Mouse (Mus musculus): ENCODE results near the gene 2900026A02Rik. TPM values are rescaled to one million over a fixed set of nuclear protein-coding genes. Genes with fewer than 3 reads are reported as not detected.

Gene 2900026A02Rik
- polyA plus RNA-seq, 1 experiment from 2014 or later: 12.6 TPM

DNA sequence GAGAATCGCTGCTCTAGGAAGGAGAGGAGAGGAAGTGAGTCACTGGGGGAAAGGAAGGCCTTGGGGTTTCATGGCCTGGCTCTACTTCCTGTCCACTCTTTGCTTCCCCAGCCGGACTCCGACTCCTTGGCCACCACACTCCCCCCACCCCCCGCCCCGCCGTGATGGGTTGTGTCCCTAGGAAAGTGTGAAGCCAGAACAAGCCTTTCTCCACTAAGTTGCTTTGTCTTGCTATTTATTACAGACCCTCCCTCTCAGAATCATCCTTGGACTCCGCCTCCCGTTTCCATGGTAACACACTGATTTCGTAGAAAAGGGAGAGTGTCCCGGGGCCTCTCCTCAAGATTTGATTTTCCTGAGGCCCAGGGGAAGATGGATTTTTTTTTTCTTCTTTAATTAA is 4.2 kb upstream of the 2900026A02Rik start:
- H3K4me3 ChIP-seq (ENCODE audit: low read length): no peak overlapping the region
- peak overlapping the region; percentile 78 for H3K27ac ChIP-seq (ENCODE audit: low read length)
- no peak overlapping the region for H3K9ac ChIP-seq (ENCODE audit: low read length)
- H3K36me3 ChIP-seq (ENCODE audit: control insufficient read depth, insufficient read depth, low read length): no peaks in the 10 kb centered on the region
- 22% methylated on average over 10 of the region's 10 CpGs for WGBS
- peaks cover 2% of the 10 kb centered on the region; the same call in 1 of the 2 replicates for H3K9me3 ChIP-seq (ENCODE audit: control insufficient read depth, low read length)
- no peak for ATAC-seq (ENCODE audit: low read depth)
- no peaks in the 10 kb centered on the region for H3K27me3 ChIP-seq (ENCODE audit: control insufficient read depth, insufficient read depth, low read depth, low read length)
- peak overlapping the region; percentile 11; the same call in 1 of the 2 replicates for H3K4me2 ChIP-seq (ENCODE audit: low read depth, low read length)
- H3K4me1 ChIP-seq (replicated peaks; ENCODE audit: control insufficient read depth, insufficient read depth, low read length): peaks cover 17% of the 10 kb centered on the region

DNA sequence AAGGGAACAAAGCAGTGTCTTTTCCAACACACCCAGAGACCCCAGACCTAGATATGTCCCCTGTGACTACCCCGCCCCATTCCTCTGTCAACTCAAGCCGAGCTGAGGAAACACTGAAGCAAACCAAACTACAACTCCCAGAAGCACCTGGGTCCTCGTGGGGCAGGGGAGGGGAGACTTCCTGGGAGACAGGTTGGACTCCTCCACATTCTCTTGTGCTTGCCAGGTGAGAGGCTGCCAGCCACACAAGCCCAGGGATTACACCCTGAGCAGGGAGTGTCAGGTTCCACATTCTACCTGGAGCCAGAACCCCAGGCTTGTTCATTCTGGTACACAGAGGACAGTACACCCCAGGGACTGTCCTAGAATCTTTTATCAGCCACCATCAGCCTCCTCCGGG is 2.9 kb upstream of the 2900026A02Rik start:
- Histone ChIP-seq H3K9ac (ENCODE audit: low read length) (no peak overlapping the region), H3K27ac (ENCODE audit: low read length) (no peak overlapping the region), H3K27me3 (ENCODE audit: control insufficient read depth, insufficient read depth, low read depth, low read length) (no peaks in the 10 kb centered on the region), H3K36me3 (ENCODE audit: control insufficient read depth, insufficient read depth, low read length) (no peaks in the 10 kb centered on the region), H3K4me3 (ENCODE audit: low read length) (no peak overlapping the region), H3K9me3 (ENCODE audit: control insufficient read depth, low read length) (peaks cover 2% of the 10 kb centered on the region; the same call in 1 of the 2 replicates), H3K4me2 (ENCODE audit: low read depth, low read length) (no peak overlapping the region), H3K4me1 (replicated peaks; ENCODE audit: control insufficient read depth, insufficient read depth, low read length) (peaks cover 20% of the 10 kb centered on the region)
- ATAC-seq (ENCODE audit: low read depth): no peak
- WGBS: 32% methylated on average over 4 of the region's 4 CpGs

DNA sequence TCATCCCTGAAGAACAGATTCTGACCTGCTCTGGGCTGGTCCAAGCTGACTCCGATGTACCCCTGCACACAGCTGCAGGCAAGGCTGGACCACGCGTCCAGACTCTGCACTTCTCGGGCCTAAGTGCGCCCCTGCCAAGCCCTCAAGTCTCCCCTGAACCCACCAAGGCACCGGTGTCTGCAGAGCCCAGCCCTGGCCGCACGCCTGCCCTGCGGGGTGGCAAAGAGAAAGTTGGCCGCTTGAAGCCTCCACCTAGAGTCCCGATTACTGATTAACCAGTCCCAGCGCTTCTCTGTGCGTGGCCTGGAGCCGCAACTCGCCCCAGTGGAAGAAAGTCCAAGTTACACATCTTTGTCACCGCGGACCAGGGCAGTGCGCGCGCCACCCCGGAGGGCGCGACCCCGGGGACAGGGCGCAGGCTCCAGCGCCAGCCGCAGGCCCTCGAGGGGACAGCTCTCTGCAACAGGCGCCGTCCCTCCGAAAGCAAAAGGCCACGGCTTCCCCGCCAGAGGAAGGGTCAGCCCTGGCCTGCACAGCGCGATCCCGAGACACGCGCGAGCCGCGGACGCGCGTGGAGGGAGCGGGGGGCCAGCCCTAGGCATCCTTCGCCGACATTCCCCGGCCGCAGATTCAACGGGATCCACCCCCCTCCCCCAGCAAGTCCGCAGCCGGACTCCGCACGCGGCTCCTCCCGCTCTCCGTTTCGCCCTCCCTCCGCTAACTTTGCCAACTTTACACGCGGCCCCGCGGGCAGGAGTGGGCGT is 471 bp downstream of the 2900026A02Rik start:
- WGBS: 1% methylated on average over 63 of the region's 64 CpGs
- Histone ChIP-seq H3K4me1 (replicated peaks; ENCODE audit: control insufficient read depth, insufficient read depth, low read length) (peaks cover 7% of the 10 kb centered on the region; the same call in 1 of the 2 replicates), H3K27me3 (ENCODE audit: control insufficient read depth, insufficient read depth, low read depth, low read length) (no peaks in the 10 kb centered on the region), H3K4me2 (ENCODE audit: low read depth, low read length) (peak overlapping the region; percentile 96), H3K36me3 (ENCODE audit: control insufficient read depth, insufficient read depth, low read length) (no peaks in the 10 kb centered on the region), H3K9ac (ENCODE audit: low read length) (peak overlapping the region; percentile 76), H3K4me3 (ENCODE audit: low read length) (peak overlapping the region; percentile 73), H3K27ac (ENCODE audit: low read length) (peak overlapping the region; percentile 37; the same call in 1 of the 2 replicates), H3K9me3 (ENCODE audit: control insufficient read depth, low read length) (peaks cover 2% of the 10 kb centered on the region; the same call in 1 of the 2 replicates)
- ATAC-seq (ENCODE audit: low read depth): peak; percentile 49

DNA sequence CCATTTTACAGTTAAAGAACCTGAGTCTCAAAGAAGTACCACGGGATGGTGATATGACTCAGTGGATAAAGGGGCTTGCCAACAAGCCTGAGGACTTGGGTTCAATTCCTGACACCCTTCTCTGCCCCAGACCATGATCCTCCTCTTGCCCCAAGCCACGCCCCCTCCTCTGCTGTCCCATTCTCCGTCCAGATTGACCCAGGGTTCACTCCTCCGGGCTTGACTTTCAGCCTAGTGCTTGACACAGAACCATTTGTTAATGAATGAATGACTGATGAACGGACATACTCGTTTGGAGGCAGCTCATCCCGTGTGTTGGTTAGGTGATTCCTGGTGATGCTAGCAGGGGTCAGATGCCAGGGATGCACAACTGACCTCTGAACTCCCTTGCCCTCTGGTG is 1.2 kb downstream of the 2900026A02Rik start:
- Histone ChIP-seq H3K27ac (ENCODE audit: low read length) (no peak overlapping the region), H3K4me1 (replicated peaks; ENCODE audit: control insufficient read depth, insufficient read depth, low read length) (peaks cover 4% of the 10 kb centered on the region; the same call in 1 of the 2 replicates), H3K9ac (ENCODE audit: low read length) (no peak overlapping the region), H3K9me3 (ENCODE audit: control insufficient read depth, low read length) (peaks cover 2% of the 10 kb centered on the region; the same call in 1 of the 2 replicates), H3K4me2 (ENCODE audit: low read depth, low read length) (peak overlapping the region; percentile 96), H3K36me3 (ENCODE audit: control insufficient read depth, insufficient read depth, low read length) (no peaks in the 10 kb centered on the region), H3K4me3 (ENCODE audit: low read length) (peak overlapping the region; percentile 73), H3K27me3 (ENCODE audit: control insufficient read depth, insufficient read depth, low read depth, low read length) (no peaks in the 10 kb centered on the region)
- 45% methylated on average over 7 of the region's 7 CpGs for WGBS
- ATAC-seq (ENCODE audit: low read depth): no peak

DNA sequence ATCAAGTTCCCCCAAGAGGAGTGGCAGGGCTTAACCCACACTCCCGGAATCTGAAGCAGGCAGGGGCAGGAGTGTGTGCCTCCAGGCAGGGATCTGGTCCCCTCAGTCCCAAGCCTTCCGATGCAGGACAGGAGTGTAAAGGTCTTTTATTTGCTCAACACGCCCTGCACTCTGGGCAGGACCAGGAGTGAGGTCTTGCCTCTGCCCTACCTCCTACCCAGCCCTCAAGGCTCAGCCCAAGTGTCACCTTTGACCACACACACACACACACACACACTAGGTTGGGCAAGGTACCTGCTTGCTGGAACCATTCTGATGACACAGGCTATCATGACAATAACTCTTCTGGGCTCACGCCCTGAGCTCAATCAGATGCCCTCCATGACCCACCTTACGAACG is 1.6 kb downstream of the 2900026A02Rik start:
- Histone ChIP-seq H3K27ac (ENCODE audit: low read length) (no peak overlapping the region), H3K4me3 (ENCODE audit: low read length) (no peak overlapping the region), H3K9me3 (ENCODE audit: control insufficient read depth, low read length) (peaks cover 2% of the 10 kb centered on the region; the same call in 1 of the 2 replicates), H3K4me2 (ENCODE audit: low read depth, low read length) (no peak overlapping the region), H3K4me1 (replicated peaks; ENCODE audit: control insufficient read depth, insufficient read depth, low read length) (peaks cover 4% of the 10 kb centered on the region; the same call in 1 of the 2 replicates), H3K36me3 (ENCODE audit: control insufficient read depth, insufficient read depth, low read length) (no peaks in the 10 kb centered on the region), H3K27me3 (ENCODE audit: control insufficient read depth, insufficient read depth, low read depth, low read length) (no peaks in the 10 kb centered on the region), H3K9ac (ENCODE audit: low read length) (no peak overlapping the region)
- WGBS: 62% methylated on average over 6 of the region's 6 CpGs
- no peak for ATAC-seq (ENCODE audit: low read depth)

DNA sequence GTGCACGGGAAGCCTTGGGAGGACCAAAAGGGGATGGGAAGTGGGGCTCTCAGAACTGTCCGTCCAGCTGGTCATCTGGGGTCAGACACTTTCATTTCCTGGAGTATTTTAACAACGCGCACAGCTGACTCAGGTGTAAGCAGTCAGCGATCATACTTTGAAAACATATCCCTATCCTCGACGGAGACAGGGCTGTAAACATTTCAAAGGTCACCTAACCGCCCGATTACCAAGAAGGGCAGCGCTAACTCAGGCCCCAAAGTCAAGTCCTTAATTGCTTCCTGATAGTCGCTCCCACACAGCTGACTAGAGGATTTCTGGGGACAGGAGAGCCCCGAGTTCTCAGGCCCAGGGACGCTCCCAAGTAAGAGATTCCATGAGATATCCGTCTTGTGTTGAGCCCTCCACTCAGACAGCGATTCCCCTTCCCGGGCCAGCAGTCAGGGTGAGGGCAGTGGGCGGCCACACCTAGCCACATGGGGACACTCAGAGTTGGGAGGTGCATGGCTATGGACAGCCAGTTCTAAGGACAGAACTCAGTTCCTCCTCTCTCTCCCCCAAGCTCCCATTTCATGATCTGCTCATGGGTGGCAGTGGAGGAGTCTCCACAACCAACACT is 2.3 kb downstream of the 2900026A02Rik start:
- no peak overlapping the region for H3K4me2 ChIP-seq (ENCODE audit: low read depth, low read length)
- H3K4me1 ChIP-seq (replicated peaks; ENCODE audit: control insufficient read depth, insufficient read depth, low read length): peaks cover 4% of the 10 kb centered on the region; the same call in 1 of the 2 replicates
- no peak for ATAC-seq (ENCODE audit: low read depth)
- peaks cover 2% of the 10 kb centered on the region; the same call in 1 of the 2 replicates for H3K9me3 ChIP-seq (ENCODE audit: control insufficient read depth, low read length)
- H3K27ac ChIP-seq (ENCODE audit: low read length): no peak overlapping the region
- no peak overlapping the region for H3K4me3 ChIP-seq (ENCODE audit: low read length)
- WGBS: 41% methylated on average over 17 of the region's 17 CpGs
- no peaks in the 10 kb centered on the region for H3K36me3 ChIP-seq (ENCODE audit: control insufficient read depth, insufficient read depth, low read length)
- no peak overlapping the region for H3K9ac ChIP-seq (ENCODE audit: low read length)
- no peaks in the 10 kb centered on the region for H3K27me3 ChIP-seq (ENCODE audit: control insufficient read depth, insufficient read depth, low read depth, low read length)

DNA sequence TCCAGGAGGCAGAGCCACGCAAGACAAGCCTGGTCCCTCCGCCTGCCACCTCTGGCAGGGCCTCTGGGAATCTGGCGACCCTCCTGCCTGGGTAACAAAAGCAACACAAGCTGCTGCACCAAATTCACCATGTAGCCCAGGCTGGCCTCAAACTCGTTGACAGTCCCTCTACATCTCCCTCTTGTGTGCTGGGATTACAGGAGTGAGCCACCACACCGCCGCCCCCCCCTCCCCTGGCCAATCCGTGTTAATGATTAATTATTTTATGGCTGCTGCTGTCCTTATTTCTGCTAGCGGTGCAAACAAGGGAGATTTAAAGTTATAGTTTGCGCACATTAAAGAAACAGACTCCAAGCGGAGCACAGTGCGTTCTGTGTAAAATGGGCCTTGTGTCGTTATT is 4.0 kb downstream of the 2900026A02Rik start:
- H3K9me3 ChIP-seq (ENCODE audit: control insufficient read depth, low read length): peaks cover 2% of the 10 kb centered on the region; the same call in 1 of the 2 replicates
- no peak for ATAC-seq (ENCODE audit: low read depth)
- no peak overlapping the region for H3K4me3 ChIP-seq (ENCODE audit: low read length)
- H3K27ac ChIP-seq (ENCODE audit: low read length): no peak overlapping the region; the same call in 1 of the 2 replicates
- H3K36me3 ChIP-seq (ENCODE audit: control insufficient read depth, insufficient read depth, low read length): no peaks in the 10 kb centered on the region
- WGBS: 62% methylated on average over 12 of the region's 12 CpGs
- H3K9ac ChIP-seq (ENCODE audit: low read length): no peak overlapping the region
- H3K4me1 ChIP-seq (replicated peaks; ENCODE audit: control insufficient read depth, insufficient read depth, low read length): peaks cover 4% of the 10 kb centered on the region; the same call in 1 of the 2 replicates
- H3K27me3 ChIP-seq (ENCODE audit: control insufficient read depth, insufficient read depth, low read depth, low read length): no peaks in the 10 kb centered on the region
- H3K4me2 ChIP-seq (ENCODE audit: low read depth, low read length): no peak overlapping the region

DNA sequence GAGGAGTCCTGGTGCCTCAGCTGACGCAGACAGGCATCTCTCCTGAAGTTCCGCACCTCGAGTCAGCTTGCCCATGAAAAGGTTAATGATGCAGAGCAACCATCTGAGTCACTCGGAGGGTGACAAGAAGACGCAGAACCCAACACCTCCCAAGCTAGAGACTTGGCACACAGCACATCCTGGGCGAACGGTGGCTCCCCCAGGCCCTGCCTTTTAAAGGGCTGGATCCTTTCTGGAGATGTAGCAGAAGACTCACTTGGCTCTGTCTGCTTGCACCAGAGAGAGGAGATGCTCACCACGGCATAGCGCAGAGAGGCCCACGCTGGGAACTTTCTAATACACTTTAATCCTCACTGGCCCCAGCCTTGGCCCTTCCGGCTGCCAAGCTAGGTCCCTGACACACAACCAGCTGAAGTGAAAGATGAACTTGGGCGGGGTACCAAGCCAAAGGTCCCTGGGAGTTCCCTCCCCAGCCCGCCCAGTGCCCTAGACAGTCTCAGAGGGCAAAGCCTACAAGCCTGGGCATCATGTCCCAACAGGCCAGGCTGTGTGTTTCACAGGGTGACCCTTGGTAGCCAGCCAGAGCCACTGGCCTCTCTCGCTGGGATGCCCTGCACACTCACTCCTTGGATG is 4.6 kb downstream of the 2900026A02Rik start:
- no peak overlapping the region for H3K9ac ChIP-seq (ENCODE audit: low read length)
- H3K4me2 ChIP-seq (ENCODE audit: low read depth, low read length): no peak overlapping the region
- no peak overlapping the region; the same call in 1 of the 2 replicates for H3K27ac ChIP-seq (ENCODE audit: low read length)
- peaks cover 4% of the 10 kb centered on the region; the same call in 1 of the 2 replicates for H3K4me1 ChIP-seq (replicated peaks; ENCODE audit: control insufficient read depth, insufficient read depth, low read length)
- no peaks in the 10 kb centered on the region for H3K36me3 ChIP-seq (ENCODE audit: control insufficient read depth, insufficient read depth, low read length)
- no peak for ATAC-seq (ENCODE audit: low read depth)
- H3K4me3 ChIP-seq (ENCODE audit: low read length): no peak overlapping the region
- 61% methylated on average over 14 of the region's 14 CpGs for WGBS
- peaks cover under 1% of the 10 kb centered on the region; the same call in 1 of the 2 replicates for H3K9me3 ChIP-seq (ENCODE audit: control insufficient read depth, low read length)
- no peaks in the 10 kb centered on the region for H3K27me3 ChIP-seq (ENCODE audit: control insufficient read depth, insufficient read depth, low read depth, low read length)

DNA sequence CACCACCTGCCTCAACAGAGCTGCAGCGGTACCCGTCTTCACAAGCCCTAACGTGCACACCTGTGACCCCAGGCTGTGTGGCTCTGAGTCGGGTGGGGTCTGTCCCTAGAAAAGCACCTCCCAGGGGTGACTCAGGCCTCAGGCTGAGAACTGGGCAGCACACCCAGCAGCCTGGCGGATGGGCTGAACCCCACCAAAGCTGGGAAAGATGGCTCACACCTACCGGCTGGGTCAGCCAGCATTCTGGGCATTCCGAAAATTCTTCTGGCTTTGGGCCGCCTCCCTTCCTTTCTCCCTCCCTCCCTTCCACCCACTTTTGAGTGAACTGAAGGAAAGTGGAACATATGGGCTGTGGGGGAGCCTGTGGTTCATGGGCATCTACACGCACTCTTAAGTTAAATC is 5.4 kb downstream of the 2900026A02Rik start:
- Histone ChIP-seq H3K4me2 (ENCODE audit: low read depth, low read length) (no peak overlapping the region), H3K27ac (ENCODE audit: low read length) (no peak overlapping the region), H3K9me3 (ENCODE audit: control insufficient read depth, low read length) (no peaks in the 10 kb centered on the region), H3K9ac (ENCODE audit: low read length) (no peak overlapping the region), H3K27me3 (ENCODE audit: control insufficient read depth, insufficient read depth, low read depth, low read length) (no peaks in the 10 kb centered on the region), H3K36me3 (ENCODE audit: control insufficient read depth, insufficient read depth, low read length) (no peaks in the 10 kb centered on the region), H3K4me3 (ENCODE audit: low read length) (no peak overlapping the region), H3K4me1 (replicated peaks; ENCODE audit: control insufficient read depth, insufficient read depth, low read length) (peaks cover 4% of the 10 kb centered on the region; the same call in 1 of the 2 replicates)
- 63% methylated on average over 9 of the region's 9 CpGs for WGBS
- peak; percentile 16; the same call in 1 of the 2 replicates for ATAC-seq (ENCODE audit: low read depth)
